15 mouse cellular contexts compared by ENCODE assay signal in the genomic region with DNA sequence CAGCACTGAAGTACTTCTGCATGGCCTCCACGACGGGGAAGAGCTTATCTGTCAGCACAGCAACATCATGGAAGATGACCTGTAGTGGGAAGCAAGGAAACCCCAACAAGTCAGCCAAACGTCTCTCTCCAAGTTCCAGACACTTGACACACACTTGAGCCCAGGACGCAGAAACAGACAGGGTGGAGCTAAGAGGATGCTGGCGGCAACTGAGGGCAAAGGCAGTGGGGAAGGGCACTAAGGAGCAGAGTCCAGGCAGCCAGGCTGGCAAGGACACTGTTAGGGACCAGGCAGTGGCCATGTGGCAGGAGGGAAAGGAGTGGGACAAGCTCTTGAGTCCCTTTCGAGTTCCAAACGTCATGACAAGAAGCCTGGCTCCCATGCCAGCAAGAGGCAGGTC.
"Had no signal": no experiment of that assay in that cellular context is flagged by ENCODE, and none has a peak within 500 bp of the region (broad histone marks: within the 10 kb centered on the region; RNA-seq: fewer than 3 reads in every experiment).

No protein-coding gene starts in this region.

- H3K36me3 ChIP-seq: neural tube, embryonic 15.5 days; stomach, embryonic 15.5 days had no signal

- H3K9ac ChIP-seq: neural tube, embryonic 15.5 days; stomach, embryonic 15.5 days had no signal

- H3K9me3 ChIP-seq: neural tube, embryonic 15.5 days; stomach, embryonic 15.5 days had no signal

- DNase-seq: retina, postnatal 1 day; right cerebral cortex, adult 18-20 months; right cerebral cortex, postnatal 14 days; right cerebral cortex, postnatal 25 days; right cerebral cortex, postnatal 4 days; spleen, adult 18-20 months; thymus, adult 18-20 months; thymus, adult 2 months; thymus, postnatal 14 days; thymus, postnatal 25 days; thymus, postnatal 36 days; thymus, postnatal 4 days had no signal

- H3K27ac ChIP-seq: neural tube, embryonic 15.5 days; stomach, embryonic 15.5 days; stomach, postnatal 0 days had no signal

- H3K4me2 ChIP-seq: neural tube, embryonic 15.5 days; stomach, embryonic 15.5 days had no signal

- H3K27me3 ChIP-seq: neural tube, embryonic 15.5 days; stomach, embryonic 15.5 days had no signal

- H3K4me3 ChIP-seq: neural tube, embryonic 15.5 days; stomach, embryonic 15.5 days had no signal
